Mouse (Mus musculus) induced T-regulatory cell, adult 2 months (primary cell): ENCODE measurements at regions not wholly inside any gene's neighbourhood (a gene's known extent, or its start where the extent isn't known, plus 50 kb on each side); places are given as distances from the start of the nearest gene placed in this dataset.

ENCODE experiments used
- DNase-seq: peaks from one replicate; pipeline ENCODE4 v3.0.0-alpha.2; 2012; ENCODE audit warnings: low read depth

GRCm38 (mm10) chr13:71489773-71490172 is 473.8 kb downstream of the Irx1 start:
- DNase-seq = no peak

- no peak for DNase-seq
Observed at GRCm38 (mm10) chr13:71481205-71481604, 482.3 kb downstream of the Irx1 start.

- no peak for DNase-seq
Observed at GRCm38 (mm10) chr13:71461552-71461951, 502.0 kb downstream of the Irx1 start.

GRCm38 (mm10) chr13:71460607-71461006 is 502.9 kb downstream of the Irx1 start:
- DNase-seq = no peak

GRCm38 (mm10) chr13:71460097-71460496 is 503.4 kb downstream of the Irx1 start:
- no peak for DNase-seq

- no peak for DNase-seq
Observed at GRCm38 (mm10) chr13:71459022-71459536, 504.4 kb downstream of the Irx1 start.

- no peak for DNase-seq
Observed at GRCm38 (mm10) chr13:71458061-71458935, 505.2 kb downstream of the Irx1 start.

- DNase-seq = no peak
Observed at GRCm38 (mm10) chr13:71457550-71457949, 506.0 kb downstream of the Irx1 start.

GRCm38 (mm10) chr13:71452258-71452657 is 511.3 kb downstream of the Irx1 start:
- no peak for DNase-seq

GRCm38 (mm10) chr13:71437601-71438099 is 525.9 kb downstream of the Irx1 start:
- DNase-seq = no peak

GRCm38 (mm10) chr13:71403654-71404560 is 559.6 kb downstream of the Irx1 start:
- no peak for DNase-seq

GRCm38 (mm10) chr13:71393716-71394309 is 552.2 kb upstream of the Adamts16 start:
- no peak for DNase-seq

GRCm38 (mm10) chr13:71378641-71379040 is 537.0 kb upstream of the Adamts16 start:
- DNase-seq = no peak

- no peak for DNase-seq
Observed at GRCm38 (mm10) chr13:71375909-71376606, 534.4 kb upstream of the Adamts16 start.

GRCm38 (mm10) chr13:71372701-71373685 is 531.4 kb upstream of the Adamts16 start:
- no peak for DNase-seq

- DNase-seq = no peak
Observed at GRCm38 (mm10) chr13:71369832-71370231, 528.2 kb upstream of the Adamts16 start.

- DNase-seq = no peak
Observed at GRCm38 (mm10) chr13:71365261-71365660, 523.6 kb upstream of the Adamts16 start.

GRCm38 (mm10) chr13:71362311-71362710 is 520.7 kb upstream of the Adamts16 start:
- no peak for DNase-seq

GRCm38 (mm10) chr13:71359112-71359511 is 517.5 kb upstream of the Adamts16 start:
- DNase-seq = no peak

- no peak for DNase-seq
Observed at GRCm38 (mm10) chr13:71350787-71351186, 509.2 kb upstream of the Adamts16 start.
